Mouse (Mus musculus) kidney, adult 11 months (tissue): ENCODE results near the gene Sh3bp5l.
"Not testable (repeated sequence)": the region's sequence is repeated elsewhere in the genome, so short reads cannot be mapped to it uniquely, and the experiment has no call there.

ENCODE experiments used
- DNase-seq: peaks from one replicate; pipeline ENCODE4 v3.0.0; 2022

The Sh3bp5l gene

GRCm38 (mm10) chr11:58330276-58331148, at the start of gene Sh3bp5l, which contains the start of gene Zfp672:
TSS of gene Sh3bp5l (plus strand) at chr11:58330724.
TSS of gene Zfp672 (minus strand) at chr11:58330339.
- peak; percentile 92 for DNase-seq

- no peak for DNase-seq
Observed at GRCm38 (mm10) chr11:58281970-58282496, 48.5 kb upstream of the Sh3bp5l start.

- no peak for DNase-seq
Observed at GRCm38 (mm10) chr11:58282518-58282917, 48.0 kb upstream of the Sh3bp5l start.

GRCm38 (mm10) chr11:58289992-58290682, 40.4 kb upstream of the Sh3bp5l start:
- no peak for DNase-seq

- no peak for DNase-seq
Observed at GRCm38 (mm10) chr11:58290812-58291211, 39.7 kb upstream of the Sh3bp5l start.

- DNase-seq: no peak
Observed at GRCm38 (mm10) chr11:58292791-58293190, 37.7 kb upstream of the Sh3bp5l start.

GRCm38 (mm10) chr11:58297396-58297795, 33.1 kb upstream of the Sh3bp5l start:
- DNase-seq: no peak

GRCm38 (mm10) chr11:58301057-58301456, 29.5 kb upstream of the Sh3bp5l start:
- DNase-seq: peak; percentile 65

GRCm38 (mm10) chr11:58301837-58302754, 28.4 kb upstream of the Sh3bp5l start:
- DNase-seq: peak; percentile 97

GRCm38 (mm10) chr11:58302774-58303445, 27.6 kb upstream of the Sh3bp5l start:
- no peak for DNase-seq

GRCm38 (mm10) chr11:58303594-58303993, 26.9 kb upstream of the Sh3bp5l start:
- no peak for DNase-seq

GRCm38 (mm10) chr11:58305299-58305698, 25.2 kb upstream of the Sh3bp5l start:
- not testable (repeated sequence) for DNase-seq

GRCm38 (mm10) chr11:58306860-58307308, 23.6 kb upstream of the Sh3bp5l start, which contains the start of gene Zfp692:
TSS of gene Zfp692 (plus strand) at chr11:58307069.
- DNase-seq: peak; percentile 94

GRCm38 (mm10) chr11:58307411-58308080, 23.0 kb upstream of the Sh3bp5l start:
- DNase-seq: peak; percentile 75

GRCm38 (mm10) chr11:58308661-58309060, 21.9 kb upstream of the Sh3bp5l start:
- no peak for DNase-seq

- DNase-seq: no peak
Observed at GRCm38 (mm10) chr11:58314069-58314468, 16.5 kb upstream of the Sh3bp5l start.

- DNase-seq: no peak
Observed at GRCm38 (mm10) chr11:58315536-58316168, 14.9 kb upstream of the Sh3bp5l start.

- DNase-seq: no peak
Observed at GRCm38 (mm10) chr11:58316344-58316743, 14.2 kb upstream of the Sh3bp5l start.

GRCm38 (mm10) chr11:58316768-58317390, 13.6 kb upstream of the Sh3bp5l start:
- DNase-seq: no peak
